Mouse (Mus musculus): Measurements from ENCODE around the gene Fancm. TPM values are rescaled to one million over a fixed set of nuclear protein-coding genes. Genes with fewer than 3 reads are reported as not detected.
A peak's percentile ranks its signal among the peaks of the same experiment; 100 is the strongest.

Fancm gene
- polyA plus RNA-seq, 1 experiment: 0.94 TPM

GRCm38 (mm10) chr12:65061082-65061481, 14.3 kb upstream of the Fancm start:
- Histone ChIP-seq H3K27ac (ENCODE audit: insufficient read depth, low read depth, low read length) (no peak overlapping the region), H3K4me3 (ENCODE audit: low read depth, low read length) (no peak overlapping the region), H3K36me3 (ENCODE audit: control insufficient read depth, insufficient read depth, low read length) (peaks cover 39% of the 10 kb centered on the region), H3K4me1 (ENCODE audit: control insufficient read depth, insufficient read depth, insufficient read length, low read length) (no peaks in the 10 kb centered on the region), H3K27me3 (ENCODE audit: control insufficient read depth, insufficient read depth, low read length) (no peaks in the 10 kb centered on the region)
- TF ChIP-seq CTCF (IDR thresholded peaks at IDR 0.05; ENCODE audit: extremely low read depth, insufficient read length, insufficient replicate concordance, low read depth, low read length) (no peak), POLR2A (IDR thresholded peaks at IDR 0.05; ENCODE audit: low read depth, low read length) (no peak)

DNA sequence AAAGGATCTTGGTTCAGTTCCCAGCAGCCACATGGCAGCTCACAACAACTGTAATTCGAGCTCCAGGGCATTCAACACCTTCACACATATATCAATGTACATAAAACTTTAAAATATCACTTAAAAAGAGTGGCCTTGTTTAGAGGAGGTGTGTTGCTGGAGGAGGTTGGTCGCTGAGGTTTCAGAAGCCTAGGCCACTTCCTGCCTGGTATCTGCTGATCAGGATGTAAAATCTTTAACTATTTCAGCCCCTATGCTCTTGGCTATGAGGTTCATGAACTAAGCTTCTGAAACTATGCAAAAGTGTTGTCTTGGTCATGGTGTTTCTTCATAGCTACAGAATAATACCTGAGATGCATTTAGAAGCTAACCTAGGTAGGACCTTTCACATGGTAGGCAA, 10.2 kb upstream of the Fancm start:
- TF ChIP-seq CTCF (IDR thresholded peaks at IDR 0.05; ENCODE audit: extremely low read depth, insufficient read length, insufficient replicate concordance, low read depth, low read length) (no peak), POLR2A (IDR thresholded peaks at IDR 0.05; ENCODE audit: low read depth, low read length) (no peak)
- H3K36me3 ChIP-seq (ENCODE audit: control insufficient read depth, insufficient read depth, low read length): peaks cover 38% of the 10 kb centered on the region
- H3K4me1 ChIP-seq (ENCODE audit: control insufficient read depth, insufficient read depth, insufficient read length, low read length): no peaks in the 10 kb centered on the region
- no peaks in the 10 kb centered on the region for H3K27me3 ChIP-seq (ENCODE audit: control insufficient read depth, insufficient read depth, low read length)
- H3K27ac ChIP-seq (ENCODE audit: insufficient read depth, low read depth, low read length): peak overlapping the region; percentile 55
- H3K4me3 ChIP-seq (ENCODE audit: low read depth, low read length): no peak overlapping the region
- 42% methylated on average over 2 of the region's 2 CpGs for WGBS

DNA sequence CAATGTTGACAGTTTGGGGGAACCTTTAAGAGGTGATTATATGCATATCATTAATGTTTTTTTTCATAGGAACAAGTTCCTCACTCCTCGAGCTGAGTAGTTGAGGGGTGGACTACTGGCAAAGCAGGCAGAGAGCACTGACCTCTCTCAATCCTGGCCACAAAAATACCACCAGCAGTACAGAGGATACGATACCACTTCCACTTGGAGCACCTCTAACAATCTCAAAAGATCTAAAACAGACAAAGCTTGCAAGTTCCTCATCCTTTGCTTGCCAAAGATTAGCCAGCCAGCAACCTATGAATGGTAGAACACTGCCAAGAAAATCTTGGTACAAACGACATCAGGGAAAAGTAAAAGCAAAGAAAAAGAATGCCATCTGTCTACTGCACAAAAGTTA, 9.2 kb upstream of the Fancm start:
- Histone ChIP-seq H3K36me3 (ENCODE audit: control insufficient read depth, insufficient read depth, low read length) (peaks cover 30% of the 10 kb centered on the region), H3K4me3 (ENCODE audit: low read depth, low read length) (no peak overlapping the region), H3K4me1 (ENCODE audit: control insufficient read depth, insufficient read depth, insufficient read length, low read length) (no peaks in the 10 kb centered on the region), H3K27ac (ENCODE audit: insufficient read depth, low read depth, low read length) (no peak overlapping the region), H3K27me3 (ENCODE audit: control insufficient read depth, insufficient read depth, low read length) (no peaks in the 10 kb centered on the region)
- no peak for TF ChIP-seq POLR2A (IDR thresholded peaks at IDR 0.05; ENCODE audit: low read depth, low read length)
- TF ChIP-seq CTCF (IDR thresholded peaks at IDR 0.05; ENCODE audit: extremely low read depth, insufficient read length, insufficient replicate concordance, low read depth, low read length): no peak
- 36% methylated on average over 3 of the region's 3 CpGs for WGBS

DNA sequence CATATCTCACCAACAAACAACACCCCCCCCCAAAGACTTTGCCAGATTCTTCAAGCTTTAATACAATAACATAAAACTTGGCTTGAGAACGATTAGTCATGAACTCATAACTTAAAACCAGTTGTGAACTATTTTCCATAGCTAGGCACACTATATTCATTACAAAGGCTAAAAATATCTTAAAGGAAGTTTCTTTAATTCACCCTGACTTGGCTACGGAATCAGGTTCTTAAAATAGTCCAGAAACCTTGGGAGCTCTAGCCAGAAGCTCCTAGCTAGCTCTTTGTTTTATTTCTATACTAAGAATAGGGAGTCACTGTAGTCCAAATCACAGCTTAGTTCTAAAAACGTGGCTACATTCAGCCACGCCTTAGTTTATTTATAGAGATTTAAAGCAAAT, 7.0 kb upstream of the Fancm start:
- Histone ChIP-seq H3K27ac (ENCODE audit: insufficient read depth, low read depth, low read length) (no peak overlapping the region), H3K27me3 (ENCODE audit: control insufficient read depth, insufficient read depth, low read length) (no peaks in the 10 kb centered on the region), H3K4me1 (ENCODE audit: control insufficient read depth, insufficient read depth, insufficient read length, low read length) (no peaks in the 10 kb centered on the region), H3K36me3 (ENCODE audit: control insufficient read depth, insufficient read depth, low read length) (peaks cover 21% of the 10 kb centered on the region), H3K4me3 (ENCODE audit: low read depth, low read length) (no peak overlapping the region)
- 60% methylated on average over 4 of the region's 4 CpGs for WGBS
- no peak for TF ChIP-seq POLR2A (IDR thresholded peaks at IDR 0.05; ENCODE audit: low read depth, low read length)
- TF ChIP-seq CTCF (IDR thresholded peaks at IDR 0.05; ENCODE audit: extremely low read depth, insufficient read length, insufficient replicate concordance, low read depth, low read length): no peak

DNA sequence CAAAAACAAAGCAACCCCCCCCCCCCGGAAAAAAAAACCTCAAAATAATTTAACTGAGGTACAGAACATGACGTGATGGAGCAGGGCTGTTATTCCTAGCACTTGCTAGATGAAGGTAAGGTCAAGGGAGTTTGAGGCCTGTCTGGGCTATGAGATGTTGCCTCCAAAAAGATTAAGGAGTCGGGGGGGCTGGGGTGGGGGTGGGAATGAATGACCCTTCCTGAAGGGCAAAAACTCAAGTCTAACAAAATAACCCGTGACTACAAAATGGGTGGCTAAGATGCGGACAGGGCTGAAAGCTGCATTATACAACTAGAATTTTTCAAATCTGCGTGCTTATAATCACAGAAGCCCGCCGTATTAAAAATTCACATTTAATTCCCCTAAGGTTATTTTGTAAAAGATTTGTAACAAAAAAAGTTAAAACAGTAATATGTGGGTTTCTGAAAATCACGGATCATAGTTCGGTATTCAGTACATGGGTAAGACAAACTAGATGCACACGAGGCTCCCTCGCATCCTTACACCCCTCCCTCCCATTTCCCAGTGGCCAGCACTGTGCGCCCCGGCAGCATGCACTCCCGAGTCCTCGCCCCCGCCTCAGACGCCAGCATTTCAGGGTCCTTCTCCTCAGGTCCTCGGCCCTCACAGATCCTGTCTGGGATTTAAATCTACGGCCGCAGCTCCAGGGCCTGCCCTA, 2.3 kb upstream of the Fancm start:
- TF ChIP-seq POLR2A (IDR thresholded peaks at IDR 0.05; ENCODE audit: low read depth, low read length) (no peak), CTCF (IDR thresholded peaks at IDR 0.05; ENCODE audit: extremely low read depth, insufficient read length, insufficient replicate concordance, low read depth, low read length) (no peak)
- H3K4me3 ChIP-seq (ENCODE audit: low read depth, low read length): peak overlapping the region; percentile 81
- peaks cover 3% of the 10 kb centered on the region; the same call in 1 of the 2 replicates for H3K4me1 ChIP-seq (ENCODE audit: control insufficient read depth, insufficient read depth, insufficient read length, low read length)
- WGBS: 5% methylated on average over 21 of the region's 21 CpGs
- no peaks in the 10 kb centered on the region for H3K27me3 ChIP-seq (ENCODE audit: control insufficient read depth, insufficient read depth, low read length)
- H3K36me3 ChIP-seq (ENCODE audit: control insufficient read depth, insufficient read depth, low read length): peaks cover 8% of the 10 kb centered on the region; the same call in 1 of the 2 replicates
- H3K27ac ChIP-seq (ENCODE audit: insufficient read depth, low read depth, low read length): peak overlapping the region; percentile 84

DNA sequence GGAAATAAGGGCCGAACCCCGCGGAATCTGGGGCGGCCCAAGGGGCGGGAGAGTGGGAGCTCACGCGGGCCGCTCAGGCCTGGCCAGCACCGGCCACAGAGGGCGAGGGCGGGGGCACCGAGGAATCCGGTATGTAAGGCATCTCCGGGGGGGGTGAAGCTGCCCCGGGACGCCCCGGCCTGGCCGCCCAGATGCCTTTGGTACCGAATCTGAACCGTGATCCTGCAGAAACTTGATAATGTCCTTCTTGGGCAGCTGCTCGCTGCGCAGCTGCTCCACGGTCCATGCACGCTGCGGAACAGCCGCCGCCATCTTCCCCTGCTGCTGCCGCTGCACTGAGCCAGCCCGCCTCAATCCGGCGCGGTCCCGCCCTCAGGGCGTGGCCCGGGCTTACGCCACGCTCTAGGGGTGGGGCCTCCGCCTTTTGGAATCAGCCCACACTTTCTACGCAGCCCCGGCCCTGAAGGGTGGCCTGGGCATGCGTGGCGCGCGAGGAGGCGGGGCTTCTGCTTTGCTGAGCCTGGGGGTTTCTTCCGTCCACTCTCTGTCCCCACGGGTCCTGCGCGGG, 1.7 kb upstream of the Fancm start, which contains the start of gene Fkbp3:
Fkbp3 (minus strand) TSS at position 397 of the 568 bp plus-strand sequence.
- Histone ChIP-seq H3K4me1 (ENCODE audit: control insufficient read depth, insufficient read depth, insufficient read length, low read length) (peaks cover 3% of the 10 kb centered on the region; the same call in 1 of the 2 replicates), H3K36me3 (ENCODE audit: control insufficient read depth, insufficient read depth, low read length) (peaks cover 4% of the 10 kb centered on the region; the same call in 1 of the 2 replicates), H3K27me3 (ENCODE audit: control insufficient read depth, insufficient read depth, low read length) (no peaks in the 10 kb centered on the region), H3K27ac (ENCODE audit: insufficient read depth, low read depth, low read length) (peak within 1 kb of the TSS; percentile 84), H3K4me3 (ENCODE audit: low read depth, low read length) (peak within 1 kb of the TSS; percentile 81)
- WGBS: under 1% methylated on average over 49 of the region's 49 CpGs
- TF ChIP-seq CTCF (IDR thresholded peaks at IDR 0.05; ENCODE audit: extremely low read depth, insufficient read length, insufficient replicate concordance, low read depth, low read length) (no peak), POLR2A (IDR thresholded peaks at IDR 0.05; ENCODE audit: low read depth, low read length) (peak; percentile 79)

DNA sequence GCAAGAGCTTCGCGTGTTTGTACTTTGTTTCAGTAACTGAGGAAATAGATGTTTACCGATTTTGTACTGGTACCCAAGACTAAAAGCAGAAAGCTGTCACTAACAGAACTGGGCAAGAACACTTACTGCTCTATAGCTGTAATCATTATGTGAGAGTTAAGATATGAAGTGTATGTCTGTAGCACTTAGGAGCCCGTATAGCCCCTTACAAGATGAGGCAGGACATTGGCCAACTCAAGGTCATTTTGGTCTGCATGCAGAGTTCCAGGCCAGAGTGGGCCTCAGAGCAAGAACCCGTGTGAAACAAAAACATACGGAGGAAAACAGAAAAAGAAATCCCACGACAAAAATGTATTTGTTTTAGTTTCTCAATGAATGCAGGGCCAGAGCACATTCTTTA, 752 bp upstream of the Fancm start:
- H3K27ac ChIP-seq (ENCODE audit: insufficient read depth, low read depth, low read length): no peak overlapping the region
- 20% methylated on average over 7 of the region's 7 CpGs for WGBS
- TF ChIP-seq POLR2A (IDR thresholded peaks at IDR 0.05; ENCODE audit: low read depth, low read length) (no peak), CTCF (IDR thresholded peaks at IDR 0.05; ENCODE audit: extremely low read depth, insufficient read length, insufficient replicate concordance, low read depth, low read length) (no peak)
- H3K27me3 ChIP-seq (ENCODE audit: control insufficient read depth, insufficient read depth, low read length): no peaks in the 10 kb centered on the region
- H3K4me1 ChIP-seq (ENCODE audit: control insufficient read depth, insufficient read depth, insufficient read length, low read length): peaks cover 3% of the 10 kb centered on the region; the same call in 1 of the 2 replicates
- no peak overlapping the region for H3K4me3 ChIP-seq (ENCODE audit: low read depth, low read length)
- no peaks in the 10 kb centered on the region for H3K36me3 ChIP-seq (ENCODE audit: control insufficient read depth, insufficient read depth, low read length)

Data from small intestine, adult 2 months (tissue).